Mouse (Mus musculus) hindbrain, postnatal 0 days (tissue): ENCODE measurements around the gene Tspan18. TPM values are rescaled to one million over a fixed set of nuclear protein-coding genes. Genes with fewer than 3 reads are reported as not detected.

Source experiments
- ATAC-seq: fragments of 200-750 bp; cut with Nextera tagmentation; 2 replicates; pipeline ENCODE4 v1.8.0; 2017; ENCODE audit warnings: mild to moderate bottlenecking, moderate TSS enrichment, moderate library complexity
- DNase-seq: peaks from one replicate; pipeline ENCODE4 v3.0.0-alpha.2; 2015; ENCODE audit warnings: low spot score
- H3K27ac ChIP-seq: fragments of 300-500 bp; sonication (generic); 2 replicates; pipeline ENCODE4 v1.5.1; 2014; ENCODE audit warnings: mild to moderate bottlenecking
- H3K27me3 ChIP-seq: fragments of 300-500 bp; sonication (generic); 2 replicates; pipeline ENCODE4 v1.6.1; 2014; ENCODE audit warnings: low read length, mixed read lengths; ENCODE audit not compliant: insufficient read depth
- H3K36me3 ChIP-seq: fragments of 300-500 bp; sonication (generic); 2 replicates; pipeline ENCODE4 v1.6.1; 2014; ENCODE audit warnings: low read length, mixed read lengths; ENCODE audit not compliant: insufficient read depth
- H3K4me1 ChIP-seq: fragments of 300-500 bp; sonication (generic); 2 replicates; pipeline ENCODE4 v1.6.1; 2014; ENCODE audit warnings: antibody characterized with exemption, low read length, mixed read lengths; ENCODE audit not compliant: insufficient read depth
- H3K4me2 ChIP-seq: fragments of 300-500 bp; sonication (generic); 2 replicates; pipeline ENCODE4 v1.6.1; 2014; ENCODE audit warnings: low read depth, mild to moderate bottlenecking, low read length, moderate library complexity, mixed read lengths
- H3K4me3 ChIP-seq: fragments of 300-500 bp; sonication (generic); 2 replicates; pipeline ENCODE4 v1.5.1; 2014; ENCODE audit warnings: low read length
- H3K9ac ChIP-seq: fragments of 300-500 bp; sonication (generic); replicated peaks from 2 replicates; pipeline ENCODE4 v1.6.1; 2014; ENCODE audit warnings: mild to moderate bottlenecking, low read length, moderate library complexity, mixed read lengths
- H3K9me3 ChIP-seq: fragments of 300-500 bp; sonication (generic); 2 replicates; pipeline ENCODE4 v1.6.1; 2016; ENCODE audit warnings: low read length, mixed read lengths
- CTCF ChIP-seq: IDR thresholded peaks from 2 replicates; pipeline ENCODE4 v1.5.1; 2016; ENCODE audit warnings: antibody characterized with exemption, control low read depth, low read depth
- WGBS: fragments of 180-500 bp; shearing (Covaris S2); extraction: QIAGEN DNeasy Blood & Tissue Kit; methylation state at CpG from one replicate; pipeline ENCODE4 v1.1.7; 2014; 5-methylcytosine and 5-hydroxymethylcytosine counted together
- polyA plus RNA-seq: library from polyadenylated mRNA; unstranded; fragments of >200 nt; fragmentation: Nextera tagmentation; extraction: Ambion mirVana; gene quantifications from 2 replicates; pipeline ENCODE4 v1.2.1, GENCODE M21; 2015
- total RNA-seq: library from RNA; depleted of rRNA; stranded (reverse); fragments of >200 nt; gene quantifications from 2 replicates; pipeline ENCODE4 v1.2.3, GENCODE M21; 2014

The Tspan18 gene
- total and polyA plus RNA-seq, 2 experiments from 2014 or later: 12.3 to 23.5 TPM

DNA sequence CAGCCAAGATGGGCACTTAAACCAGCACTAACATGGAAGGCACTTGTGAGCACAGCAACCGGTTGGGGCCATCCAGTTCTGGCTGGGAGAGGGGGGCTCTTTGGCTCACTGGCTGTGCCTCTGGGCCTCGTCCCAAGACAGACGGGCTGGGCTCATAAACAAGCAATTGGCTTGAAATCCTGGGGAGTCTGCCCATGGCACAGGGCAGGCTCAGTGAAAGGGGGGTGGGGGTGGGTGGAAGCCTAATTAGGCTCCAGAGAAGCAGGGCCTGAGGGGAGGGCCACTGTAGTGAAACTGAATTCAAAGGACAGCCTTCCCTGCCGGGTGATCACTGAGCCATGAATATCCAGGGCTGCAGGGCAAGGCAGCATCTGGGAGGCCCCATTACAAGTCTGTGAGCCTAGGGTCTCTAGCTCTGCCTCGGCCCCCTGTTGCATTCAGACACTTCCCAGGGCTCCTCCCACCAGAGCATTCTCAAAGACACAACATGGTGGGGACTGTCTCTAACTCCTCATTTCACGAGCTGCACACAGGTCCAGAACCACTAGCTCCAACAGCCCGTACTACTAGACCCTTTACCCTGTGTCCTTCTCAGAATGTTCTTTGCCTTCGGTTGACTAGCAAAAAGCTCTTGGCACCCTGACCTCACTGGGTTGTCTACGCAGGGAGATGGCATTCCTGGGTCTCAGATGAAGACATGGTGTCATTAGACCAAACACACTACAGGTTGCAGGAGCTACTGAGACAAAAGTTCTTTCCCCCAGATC, 106.4 kb downstream of the Tspan18 start:
- DNase-seq (peak; percentile 85), ATAC-seq (peak; percentile 86)
- H3K36me3 ChIP-seq: no peaks in the 10 kb centered on the region
- no peak overlapping the region for H3K9ac ChIP-seq
- 29% methylated on average over 9 of the region's 9 CpGs for WGBS
- H3K4me3 ChIP-seq: no peak overlapping the region
- no peaks in the 10 kb centered on the region for H3K27me3 ChIP-seq
- no peaks in the 10 kb centered on the region for H3K9me3 ChIP-seq
- TF ChIP-seq CTCF: no peak
- no peak overlapping the region for H3K4me2 ChIP-seq
- H3K27ac ChIP-seq: peak overlapping the region; percentile 43
- peaks cover 17% of the 10 kb centered on the region for H3K4me1 ChIP-seq

DNA sequence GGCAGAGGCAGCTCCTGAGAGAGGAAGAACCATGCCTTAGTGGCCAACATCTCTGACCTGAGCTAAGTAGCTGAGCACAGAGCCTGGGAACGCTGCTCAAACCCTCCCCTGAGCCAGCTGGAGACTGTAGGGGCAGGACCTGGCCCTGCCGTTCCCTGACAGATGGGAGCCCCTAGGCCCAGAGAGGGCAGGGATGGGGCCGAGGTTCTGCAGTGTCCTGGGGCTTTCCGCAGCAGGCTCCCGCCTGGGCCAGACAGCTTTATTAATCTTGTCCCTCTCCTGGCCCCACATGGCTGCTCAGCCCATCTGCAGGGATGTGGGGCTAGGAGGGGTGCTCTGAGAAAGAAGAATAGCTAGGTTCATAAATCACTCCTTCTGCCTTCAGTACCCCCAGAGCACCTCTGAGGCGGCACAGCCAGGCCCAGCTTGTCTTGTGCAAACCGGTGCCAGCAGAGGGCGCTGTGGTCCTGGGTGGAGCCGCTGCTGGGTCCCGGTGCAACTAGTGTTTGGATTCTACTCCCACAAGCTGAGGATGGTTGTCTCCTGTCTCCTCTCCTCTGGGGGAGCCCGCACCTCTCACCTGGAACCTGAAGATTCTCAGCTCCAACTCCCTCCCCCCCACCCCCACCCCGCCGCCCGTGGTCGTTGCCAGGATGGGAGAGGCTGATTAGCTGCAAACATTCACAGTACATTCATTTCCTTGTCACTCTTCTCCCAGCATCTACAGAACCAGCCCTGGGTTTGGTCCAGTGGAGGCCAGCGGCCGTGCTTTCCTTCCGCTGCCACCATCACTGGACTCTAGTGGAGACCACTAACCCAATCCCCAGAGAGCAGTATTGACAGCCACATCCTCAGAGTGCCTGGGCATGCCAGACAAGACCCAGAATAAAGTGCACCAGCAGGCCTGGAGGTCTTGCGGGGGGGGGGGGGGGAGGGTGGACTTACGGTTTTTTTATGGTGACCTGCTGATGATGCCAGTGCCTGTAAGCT, 107.4 kb downstream of the Tspan18 start:
- no peaks in the 10 kb centered on the region for H3K27me3 ChIP-seq
- no peak overlapping the region for H3K4me3 ChIP-seq
- ATAC-seq (peak; percentile 80), DNase-seq (peak; percentile 93)
- peak overlapping the region; percentile 43; the same call in 1 of the 2 replicates for H3K27ac ChIP-seq
- peaks cover 17% of the 10 kb centered on the region for H3K4me1 ChIP-seq
- TF ChIP-seq CTCF: peak; percentile 92
- no peaks in the 10 kb centered on the region for H3K9me3 ChIP-seq
- peak overlapping the region; percentile 21; the same call in 1 of the 2 replicates for H3K4me2 ChIP-seq
- H3K9ac ChIP-seq: peak overlapping the region; percentile 21; the same call in 1 of the 2 replicates
- 12% methylated on average over 15 of the region's 20 CpGs for WGBS
- no peaks in the 10 kb centered on the region for H3K36me3 ChIP-seq

- H3K27me3 ChIP-seq: no peaks in the 10 kb centered on the region
- TF ChIP-seq CTCF: no peak
- no peak overlapping the region for H3K4me3 ChIP-seq
- H3K36me3 ChIP-seq: no peaks in the 10 kb centered on the region
- no peak for DNase-seq
- no peak overlapping the region for H3K27ac ChIP-seq
- ATAC-seq: no peak
- no peak overlapping the region for H3K9ac ChIP-seq
- no peak overlapping the region for H3K4me2 ChIP-seq
- no peaks in the 10 kb centered on the region for H3K9me3 ChIP-seq
- H3K4me1 ChIP-seq: peaks cover 16% of the 10 kb centered on the region
- 36% methylated on average over 6 of the region's 6 CpGs for WGBS
Measured at GRCm38 (mm10) chr2:93223463-93223862, 110.8 kb downstream of the Tspan18 start.

DNA sequence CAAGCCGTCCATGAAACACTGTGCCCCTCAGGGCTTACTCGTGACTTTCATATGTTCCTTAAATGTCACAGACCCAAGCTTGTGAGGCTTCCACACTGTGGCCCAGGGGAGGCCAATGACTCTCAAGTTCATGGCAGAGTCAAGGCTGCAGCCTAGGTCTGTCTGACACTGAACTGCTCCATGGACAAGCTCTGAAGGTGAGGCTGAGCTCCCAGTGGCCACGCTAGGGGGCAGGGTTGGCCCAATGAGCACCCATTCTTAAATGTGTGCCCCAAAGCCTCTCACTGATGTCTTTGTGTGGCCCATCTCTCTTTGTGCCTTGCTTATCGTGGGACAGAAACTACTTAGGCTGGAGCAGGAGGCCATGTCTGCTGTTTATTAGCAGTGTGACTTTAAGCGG, 113.9 kb downstream of the Tspan18 start:
- Histone ChIP-seq H3K27me3 (no peaks in the 10 kb centered on the region), H3K36me3 (no peaks in the 10 kb centered on the region), H3K4me2 (no peak overlapping the region), H3K4me3 (no peak overlapping the region), H3K9me3 (no peaks in the 10 kb centered on the region), H3K9ac (no peak overlapping the region), H3K27ac (no peak overlapping the region), H3K4me1 (peaks cover 7% of the 10 kb centered on the region; the same call in 1 of the 2 replicates)
- ATAC-seq: no peak
- WGBS: 52% methylated on average over 5 of the region's 5 CpGs
- TF ChIP-seq CTCF: peak; percentile 41
- DNase-seq: no peak

- 94% methylated on average over 3 of the region's 3 CpGs for WGBS
- no peak for DNase-seq
- H3K4me1 ChIP-seq: peaks cover 7% of the 10 kb centered on the region; the same call in 1 of the 2 replicates
Measured at GRCm38 (mm10) chr2:93219576-93219975, 114.7 kb downstream of the Tspan18 start.

GRCm38 (mm10) chr2:93218353-93218990, 115.8 kb downstream of the Tspan18 start:
- WGBS: 54% methylated on average over 7 of the region's 7 CpGs
- no peak for TF ChIP-seq CTCF
- H3K4me3 ChIP-seq: no peak overlapping the region
- no peaks in the 10 kb centered on the region for H3K9me3 ChIP-seq
- H3K9ac ChIP-seq: no peak overlapping the region
- no peak overlapping the region for H3K4me2 ChIP-seq
- H3K27ac ChIP-seq: no peak overlapping the region
- no peaks in the 10 kb centered on the region for H3K27me3 ChIP-seq
- H3K4me1 ChIP-seq: peaks cover 7% of the 10 kb centered on the region; the same call in 1 of the 2 replicates
- no peak for DNase-seq
- no peak for ATAC-seq
- H3K36me3 ChIP-seq: no peaks in the 10 kb centered on the region

More at GRCm38 (mm10) chr2:93219576-93219975, 114.7 kb downstream of the Tspan18 start:
- H3K4me3 ChIP-seq: no peak overlapping the region
- no peaks in the 10 kb centered on the region for H3K27me3 ChIP-seq
- no peak overlapping the region for H3K27ac ChIP-seq
- no peaks in the 10 kb centered on the region for H3K36me3 ChIP-seq
- TF ChIP-seq CTCF: no peak
- H3K4me2 ChIP-seq: no peak overlapping the region
- no peak for ATAC-seq
- H3K9me3 ChIP-seq: no peaks in the 10 kb centered on the region
- H3K9ac ChIP-seq: no peak overlapping the region
